22 mouse cellular contexts compared by ENCODE assay signal in genomic region chr13:45861098-45861580, GRCm38 (mm10).
DNase-seq lines count a peak whose midpoint lies in the region; ATAC-seq and TF ChIP-seq lines count a peak whose summit lies in the region.
"Had no signal": no experiment of that assay in that cellular context is flagged by ENCODE, and none has a peak within 500 bp of the region (broad histone marks: within the 10 kb centered on the region; RNA-seq: fewer than 3 reads in every experiment).

No protein-coding gene starts in this region.

- H3K9me3 ChIP-seq in forebrain, embryonic 16.5 days (ENCODE audit: control insufficient read depth, low read length) = no peaks in the 10 kb centered on the region
- no peaks in the 10 kb centered on the region for H3K9me3 ChIP-seq in forebrain, embryonic 15.5 days
- no peaks in the 10 kb centered on the region for H3K9me3 ChIP-seq in lung, embryonic 14.5 days (ENCODE audit: low read depth, low read length)
- no peaks in the 10 kb centered on the region for H3K9me3 ChIP-seq in lung, postnatal 0 days (ENCODE audit: low read length)
- H3K9me3 ChIP-seq in hindbrain, postnatal 0 days (ENCODE audit: low read length) = no peaks in the 10 kb centered on the region
- H3K9me3 ChIP-seq: G1E; limb, embryonic 13.5 days; liver, embryonic 12.5 days had no signal

- H3K4me3 ChIP-seq in forebrain, embryonic 16.5 days (replicated peaks; ENCODE audit: low read length) = no peak overlapping the region
- H3K4me3 ChIP-seq in forebrain, embryonic 15.5 days = no peak overlapping the region
- no peak overlapping the region for H3K4me3 ChIP-seq in lung, embryonic 14.5 days (ENCODE audit: low read depth, low read length)
- H3K4me3 ChIP-seq in lung, postnatal 0 days (ENCODE audit: low read depth, low read length) = no peak overlapping the region
- H3K4me3 ChIP-seq in hindbrain, postnatal 0 days (ENCODE audit: low read length) = no peak overlapping the region
- H3K4me3 ChIP-seq: limb, embryonic 13.5 days; liver, embryonic 12.5 days had no signal

- peaks cover 9% of the 10 kb centered on the region for H3K4me1 ChIP-seq in forebrain, embryonic 16.5 days (replicated peaks; ENCODE audit: control insufficient read depth, insufficient read depth, low read length)
- peaks cover 21% of the 10 kb centered on the region for H3K4me1 ChIP-seq in forebrain, embryonic 15.5 days
- H3K4me1 ChIP-seq in lung, embryonic 14.5 days (ENCODE audit: insufficient read depth) = no peaks in the 10 kb centered on the region
- H3K4me1 ChIP-seq in lung, postnatal 0 days (ENCODE audit: insufficient read depth, low read depth, low read length) = no peaks in the 10 kb centered on the region
- H3K4me1 ChIP-seq in hindbrain, postnatal 0 days (ENCODE audit: insufficient read depth, low read length) = no peaks in the 10 kb centered on the region

- H3K27ac ChIP-seq in forebrain, embryonic 16.5 days (ENCODE audit: low read length) = no peak overlapping the region
- no peak overlapping the region; the same call in 1 of the 2 replicates for H3K27ac ChIP-seq in forebrain, embryonic 15.5 days (replicated peaks)
- no peak overlapping the region for H3K27ac ChIP-seq in lung, embryonic 14.5 days (ENCODE audit: low read depth)
- H3K27ac ChIP-seq in lung, postnatal 0 days (ENCODE audit: low read length) = no peak overlapping the region
- H3K27ac ChIP-seq in hindbrain, postnatal 0 days = no peak overlapping the region
- H3K27ac ChIP-seq: kidney, postnatal 0 days; limb, embryonic 13.5 days; liver, embryonic 12.5 days; stomach, postnatal 0 days had no signal

- no peaks in the 10 kb centered on the region for H3K27me3 ChIP-seq in forebrain, embryonic 16.5 days (replicated peaks; ENCODE audit: control insufficient read depth, insufficient read depth, low read length)
- H3K27me3 ChIP-seq in forebrain, embryonic 15.5 days = no peaks in the 10 kb centered on the region
- H3K27me3 ChIP-seq in lung, embryonic 14.5 days (ENCODE audit: insufficient read depth, low read length) = no peaks in the 10 kb centered on the region
- no peaks in the 10 kb centered on the region for H3K27me3 ChIP-seq in lung, postnatal 0 days (replicated peaks; ENCODE audit: insufficient read depth, low read length)
- H3K27me3 ChIP-seq in hindbrain, postnatal 0 days (ENCODE audit: insufficient read depth, low read length) = no peaks in the 10 kb centered on the region
- H3K27me3 ChIP-seq: limb, embryonic 13.5 days; liver, embryonic 12.5 days had no signal

- intact Hi-C loops in heart, postnatal 36 days (cut with DNase I) = no loop called here

- TF ChIP-seq EP300 in lung, postnatal 0 days (IDR thresholded peaks at IDR 0.05) = no peak

- WGBS in forebrain, embryonic 16.5 days = 23% methylated on average over 10 of the region's 10 CpGs
- 16% methylated on average over 10 of the region's 10 CpGs for WGBS in forebrain, embryonic 15.5 days
- 62% methylated on average over 10 of the region's 10 CpGs for WGBS in lung, embryonic 14.5 days
- WGBS in lung, postnatal 0 days = 76% methylated on average over 10 of the region's 10 CpGs
- 21% methylated on average over 10 of the region's 10 CpGs for WGBS in hindbrain, postnatal 0 days

- ATAC-seq in forebrain, embryonic 16.5 days = peak; percentile 31; the same call in 1 of the 2 replicates
- ATAC-seq in forebrain, embryonic 15.5 days (replicated peaks) = no peak
- ATAC-seq in lung, embryonic 14.5 days (ENCODE audit: insufficient read depth) = no peak
- ATAC-seq in lung, postnatal 0 days = no peak
- ATAC-seq in hindbrain, postnatal 0 days = 0 out of 2 replicates have a peak, but pooled peaks have one; percentile 32
- ATAC-seq: liver, embryonic 12.5 days had no signal

- no peak for TF ChIP-seq CTCF in lung, embryonic 14.5 days (IDR thresholded peaks at IDR 0.05; ENCODE audit: low read depth)
- no peak for TF ChIP-seq CTCF in lung, postnatal 0 days (IDR thresholded peaks at IDR 0.05)
- TF ChIP-seq CTCF in hindbrain, postnatal 0 days (IDR thresholded peaks at IDR 0.05; ENCODE audit: low read depth) = no peak

- no peak overlapping the region for H3K9ac ChIP-seq in forebrain, embryonic 16.5 days (replicated peaks; ENCODE audit: low read depth, low read length)
- H3K9ac ChIP-seq in forebrain, embryonic 15.5 days (replicated peaks) = no peak overlapping the region
- no peak overlapping the region for H3K9ac ChIP-seq in lung, embryonic 14.5 days
- no peak overlapping the region for H3K9ac ChIP-seq in lung, postnatal 0 days (replicated peaks; ENCODE audit: low read depth)
- no peak overlapping the region for H3K9ac ChIP-seq in hindbrain, postnatal 0 days (replicated peaks; ENCODE audit: low read length)
- H3K9ac ChIP-seq: limb, embryonic 13.5 days; liver, embryonic 12.5 days had no signal

- no peaks in the 10 kb centered on the region for H3K36me3 ChIP-seq in forebrain, embryonic 16.5 days (ENCODE audit: control insufficient read depth, insufficient read depth)
- H3K36me3 ChIP-seq in forebrain, embryonic 15.5 days = no peaks in the 10 kb centered on the region
- H3K36me3 ChIP-seq in lung, embryonic 14.5 days (ENCODE audit: insufficient read depth) = no peaks in the 10 kb centered on the region
- H3K36me3 ChIP-seq in lung, postnatal 0 days (ENCODE audit: insufficient read depth, low read length) = no peaks in the 10 kb centered on the region
- H3K36me3 ChIP-seq in hindbrain, postnatal 0 days (ENCODE audit: insufficient read depth, low read length) = no peaks in the 10 kb centered on the region
- H3K36me3 ChIP-seq: limb, embryonic 13.5 days; liver, embryonic 12.5 days had no signal

- H3K4me2 ChIP-seq in forebrain, embryonic 16.5 days (ENCODE audit: low read length) = no peak overlapping the region
- no peak overlapping the region for H3K4me2 ChIP-seq in forebrain, embryonic 15.5 days (replicated peaks)
- no peak overlapping the region for H3K4me2 ChIP-seq in lung, embryonic 14.5 days
- no peak overlapping the region for H3K4me2 ChIP-seq in lung, postnatal 0 days (replicated peaks; ENCODE audit: low read depth, low read length)
- no peak overlapping the region for H3K4me2 ChIP-seq in hindbrain, postnatal 0 days (ENCODE audit: low read depth, low read length)
- H3K4me2 ChIP-seq: heart, embryonic 11.5 days; limb, embryonic 13.5 days; liver, embryonic 12.5 days had no signal

- peak; percentile 16 for DNase-seq in lung, embryonic 14.5 days
- DNase-seq in lung, postnatal 0 days (ENCODE audit: low spot score) = no peak
- DNase-seq in adipocyte (ENCODE audit: low spot score) = peak; percentile 37
- no peak for DNase-seq in hindbrain, postnatal 0 days (ENCODE audit: low spot score)
- no peak for DNase-seq in spleen, postnatal 14 days (ENCODE audit: low spot score in 2 of 2)
- DNase-seq in heart, postnatal 36 days = no peak
- DNase-seq: adrenal gland, adult 8-10 months; cerebellum, adult 2 months; cerebellum, postnatal 25 days; kidney, adult 18-20 months; layer of hippocampus, adult 9-11 months; lung, adult 18-20 months; thymus, adult 2 months; thymus, postnatal 4 days had no signal

Comparison
In these comparisons a context has a peak if more than half of its experiments do, and no peak if none do; other contexts are left out.
1. ATAC-seq: peak in forebrain, embryonic 16.5 days (single experiment) and hindbrain, postnatal 0 days (single experiment); none in forebrain, embryonic 15.5 days (single experiment), lung, embryonic 14.5 days (single experiment) and lung, postnatal 0 days (single experiment).
2. DNase-seq: peak in lung, embryonic 14.5 days (single experiment) and adipocyte (single experiment); none in lung, postnatal 0 days (single experiment), hindbrain, postnatal 0 days (single experiment), spleen, postnatal 14 days (0 of 2) and heart, postnatal 36 days (0 of 2).